Mouse (Mus musculus): ENCODE measurements around the gene Gldc.

Gldc gene

DNA sequence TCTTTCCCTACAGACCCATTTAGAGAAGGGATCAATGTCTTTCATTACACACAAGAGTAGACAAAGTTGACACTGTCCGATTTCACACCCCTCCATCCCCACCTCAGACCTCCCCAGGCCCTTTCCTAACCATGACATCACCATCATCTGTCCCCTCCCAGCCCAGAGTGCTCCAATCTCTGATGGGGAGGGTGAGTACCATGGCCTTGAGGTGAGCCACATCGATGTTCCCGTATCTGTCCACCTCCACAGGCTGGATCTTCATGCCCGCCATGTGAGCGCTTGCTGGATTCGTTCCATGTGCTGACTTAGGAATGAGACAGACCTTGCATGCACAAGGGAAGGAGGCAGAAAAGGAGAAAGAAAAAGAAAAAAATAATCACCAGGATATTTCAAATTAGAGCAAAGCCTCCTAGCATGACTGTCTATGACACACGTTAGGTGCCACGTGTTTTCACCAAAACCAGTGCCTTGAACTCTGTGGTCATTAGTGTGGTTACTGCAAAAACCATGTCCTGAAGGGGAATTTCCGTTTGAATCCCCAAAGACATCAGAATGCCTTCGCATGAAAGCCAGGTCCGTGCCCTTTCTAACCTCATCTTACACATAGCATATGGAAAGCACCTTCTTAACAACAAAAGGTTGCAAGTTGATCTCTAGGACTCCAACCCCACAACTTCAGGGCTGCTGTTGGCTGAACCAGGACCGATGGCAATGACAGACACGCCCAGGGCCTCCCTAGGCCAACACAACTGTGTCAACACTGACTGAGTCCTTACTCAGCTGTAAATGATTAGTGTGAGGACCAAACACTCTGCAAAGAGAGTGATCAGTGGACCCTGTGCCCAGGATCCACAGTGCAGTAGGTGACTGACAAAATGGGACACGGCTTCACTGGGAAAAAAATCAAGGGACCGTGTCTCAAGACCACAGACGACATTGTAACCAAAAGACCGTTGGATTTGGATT lies 56.6 kb downstream of the Gldc start:
- Histone ChIP-seq H3K27me3 (ENCODE audit: insufficient read depth, low read length) (no peaks in the 10 kb centered on the region), H3K36me3 (ENCODE audit: insufficient read depth, low read length) (peaks cover 83% of the 10 kb centered on the region), H3K4me1 (replicated peaks; ENCODE audit: low read depth, low read length) (peaks cover 29% of the 10 kb centered on the region), H3K9me3 (ENCODE audit: low read length) (no peaks in the 10 kb centered on the region), H3K4me3 (replicated peaks; ENCODE audit: low read length) (no peak overlapping the region)
- TF ChIP-seq POU5F1 (IDR thresholded peaks at IDR 0.05; ENCODE audit: borderline replicate concordance, low read length) (no peak), CTCF (conservative IDR thresholded peaks at IDR 0.05; ENCODE audit: low read length) (no peak), NANOG (IDR thresholded peaks at IDR 0.05; ENCODE audit: borderline replicate concordance, low read length) (no peak)

DNA sequence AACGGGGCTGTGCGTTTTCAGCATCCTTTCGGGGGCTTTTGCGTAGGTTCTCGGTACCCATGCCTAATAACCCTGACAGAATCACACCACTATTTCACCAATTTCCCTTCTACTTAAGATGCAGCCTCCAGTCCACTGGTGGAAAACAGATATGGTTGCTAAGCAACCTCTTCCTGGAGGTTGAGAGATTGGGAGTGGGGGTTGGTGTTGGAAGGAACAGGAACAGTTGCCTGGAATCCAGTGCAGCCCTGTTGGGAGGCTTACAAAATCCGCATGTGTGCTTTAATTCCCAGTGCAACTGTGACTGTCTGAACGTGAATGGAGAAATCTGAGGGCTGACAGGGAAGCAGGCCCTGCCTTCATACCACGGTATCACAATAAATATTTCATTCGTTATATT lies 57.5 kb downstream of the Gldc start:
- no peak overlapping the region for H3K4me3 ChIP-seq (replicated peaks; ENCODE audit: low read length)
- H3K36me3 ChIP-seq (ENCODE audit: insufficient read depth, low read length), result peaks cover 85% of the 10 kb centered on the region
- no peaks in the 10 kb centered on the region for H3K9me3 ChIP-seq (ENCODE audit: low read length)
- H3K27me3 ChIP-seq (ENCODE audit: insufficient read depth, low read length), result no peaks in the 10 kb centered on the region
- TF ChIP-seq POU5F1 (IDR thresholded peaks at IDR 0.05; ENCODE audit: borderline replicate concordance, low read length), result no peak
- TF ChIP-seq NANOG (IDR thresholded peaks at IDR 0.05; ENCODE audit: borderline replicate concordance, low read length), result no peak
- TF ChIP-seq CTCF (conservative IDR thresholded peaks at IDR 0.05; ENCODE audit: low read length), result no peak
- H3K4me1 ChIP-seq (replicated peaks; ENCODE audit: low read depth, low read length), result peaks cover 29% of the 10 kb centered on the region

DNA sequence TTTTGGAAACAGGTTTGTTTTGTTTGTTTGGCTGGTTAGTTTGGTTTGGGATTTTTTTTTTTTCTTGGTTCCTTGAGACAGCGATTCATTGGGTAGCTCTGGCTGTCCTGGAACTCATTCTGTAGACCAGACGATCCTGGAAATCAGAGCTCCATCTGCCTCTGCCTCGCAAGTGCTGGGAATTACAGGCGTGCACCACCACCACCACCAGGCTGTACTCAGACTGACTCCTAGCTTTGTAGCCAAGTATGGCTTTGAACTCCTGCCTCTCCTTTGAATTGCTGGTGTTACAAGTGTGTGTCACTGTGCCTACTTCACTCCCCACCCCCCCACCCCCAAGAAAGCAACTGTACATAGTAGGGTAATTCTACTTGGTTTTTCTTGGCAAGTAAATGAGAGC lies 58.0 kb downstream of the Gldc start:
- TF ChIP-seq POU5F1 (IDR thresholded peaks at IDR 0.05; ENCODE audit: borderline replicate concordance, low read length), result no peak
- TF ChIP-seq CTCF (conservative IDR thresholded peaks at IDR 0.05; ENCODE audit: low read length), result no peak
- no peak for TF ChIP-seq NANOG (IDR thresholded peaks at IDR 0.05; ENCODE audit: borderline replicate concordance, low read length)
- Histone ChIP-seq H3K27me3 (ENCODE audit: insufficient read depth, low read length) (no peaks in the 10 kb centered on the region), H3K4me1 (replicated peaks; ENCODE audit: low read depth, low read length) (peaks cover 29% of the 10 kb centered on the region), H3K36me3 (ENCODE audit: insufficient read depth, low read length) (peaks cover 84% of the 10 kb centered on the region), H3K9me3 (ENCODE audit: low read length) (no peaks in the 10 kb centered on the region), H3K4me3 (replicated peaks; ENCODE audit: low read length) (no peak overlapping the region)

DNA sequence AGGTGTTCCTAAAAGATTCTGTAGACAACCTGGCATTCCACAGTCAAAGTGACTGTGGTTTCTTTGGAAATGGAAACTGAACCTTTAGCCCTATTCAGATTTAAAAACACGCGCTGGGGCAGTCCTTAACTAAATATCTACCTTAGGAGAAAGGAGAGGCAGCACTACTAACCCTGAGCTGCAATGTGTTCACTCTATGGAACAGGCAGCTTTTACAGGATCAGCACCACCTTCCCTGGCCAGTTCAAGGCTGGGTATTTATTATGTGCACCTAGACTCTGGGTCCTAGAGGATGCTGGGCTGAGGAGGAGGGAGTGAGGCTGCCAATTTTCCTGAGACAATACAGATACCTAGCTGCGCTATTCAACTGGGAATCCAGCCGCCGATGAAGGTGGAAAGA lies 59.6 kb downstream of the Gldc start:
- TF ChIP-seq CTCF (conservative IDR thresholded peaks at IDR 0.05; ENCODE audit: low read length), result no peak
- TF ChIP-seq NANOG (IDR thresholded peaks at IDR 0.05; ENCODE audit: borderline replicate concordance, low read length), result no peak
- no peak for TF ChIP-seq POU5F1 (IDR thresholded peaks at IDR 0.05; ENCODE audit: borderline replicate concordance, low read length)
- H3K27me3 ChIP-seq (ENCODE audit: insufficient read depth, low read length), result no peaks in the 10 kb centered on the region
- 0 out of 2 replicates have a peak overlapping the region, but pooled peaks have one; percentile 5 for H3K4me3 ChIP-seq (replicated peaks; ENCODE audit: low read length)
- H3K9me3 ChIP-seq (ENCODE audit: low read length), result no peaks in the 10 kb centered on the region
- H3K4me1 ChIP-seq (replicated peaks; ENCODE audit: low read depth, low read length), result peaks cover 40% of the 10 kb centered on the region
- peaks cover 84% of the 10 kb centered on the region for H3K36me3 ChIP-seq (ENCODE audit: insufficient read depth, low read length)

DNA sequence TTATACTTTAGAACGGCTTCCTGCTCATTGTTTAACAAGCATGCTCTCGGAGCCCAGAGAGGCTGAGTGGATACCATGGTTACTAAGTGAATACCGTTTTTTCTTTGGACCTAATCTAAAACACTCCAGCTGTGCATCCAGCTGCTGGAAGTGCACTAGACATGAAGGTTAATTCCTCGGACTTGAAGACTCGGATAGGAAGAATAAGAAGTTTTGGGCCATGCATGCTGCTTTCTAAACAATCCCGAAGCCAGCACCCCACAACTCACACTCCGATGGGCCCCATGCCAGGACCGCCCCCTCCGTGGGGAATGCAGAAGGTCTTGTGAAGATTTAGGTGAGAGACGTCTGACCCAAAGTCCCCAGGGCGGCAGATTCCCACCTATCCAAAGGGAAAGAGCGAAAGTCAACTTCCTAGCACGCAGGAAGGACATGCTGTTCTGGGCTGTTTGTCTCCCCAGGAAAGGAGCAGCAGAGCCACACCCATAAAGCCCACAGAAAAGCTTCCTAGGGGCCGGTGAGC lies 60.2 kb downstream of the Gldc start:
- no peaks in the 10 kb centered on the region for H3K27me3 ChIP-seq (ENCODE audit: insufficient read depth, low read length)
- no peaks in the 10 kb centered on the region for H3K9me3 ChIP-seq (ENCODE audit: low read length)
- TF ChIP-seq CTCF (conservative IDR thresholded peaks at IDR 0.05; ENCODE audit: low read length) (no peak), POU5F1 (IDR thresholded peaks at IDR 0.05; ENCODE audit: borderline replicate concordance, low read length) (no peak), NANOG (IDR thresholded peaks at IDR 0.05; ENCODE audit: borderline replicate concordance, low read length) (no peak)
- peaks cover 40% of the 10 kb centered on the region for H3K4me1 ChIP-seq (replicated peaks; ENCODE audit: low read depth, low read length)
- H3K4me3 ChIP-seq (replicated peaks; ENCODE audit: low read length), result no peak overlapping the region
- H3K36me3 ChIP-seq (ENCODE audit: insufficient read depth, low read length), result peaks cover 85% of the 10 kb centered on the region

DNA sequence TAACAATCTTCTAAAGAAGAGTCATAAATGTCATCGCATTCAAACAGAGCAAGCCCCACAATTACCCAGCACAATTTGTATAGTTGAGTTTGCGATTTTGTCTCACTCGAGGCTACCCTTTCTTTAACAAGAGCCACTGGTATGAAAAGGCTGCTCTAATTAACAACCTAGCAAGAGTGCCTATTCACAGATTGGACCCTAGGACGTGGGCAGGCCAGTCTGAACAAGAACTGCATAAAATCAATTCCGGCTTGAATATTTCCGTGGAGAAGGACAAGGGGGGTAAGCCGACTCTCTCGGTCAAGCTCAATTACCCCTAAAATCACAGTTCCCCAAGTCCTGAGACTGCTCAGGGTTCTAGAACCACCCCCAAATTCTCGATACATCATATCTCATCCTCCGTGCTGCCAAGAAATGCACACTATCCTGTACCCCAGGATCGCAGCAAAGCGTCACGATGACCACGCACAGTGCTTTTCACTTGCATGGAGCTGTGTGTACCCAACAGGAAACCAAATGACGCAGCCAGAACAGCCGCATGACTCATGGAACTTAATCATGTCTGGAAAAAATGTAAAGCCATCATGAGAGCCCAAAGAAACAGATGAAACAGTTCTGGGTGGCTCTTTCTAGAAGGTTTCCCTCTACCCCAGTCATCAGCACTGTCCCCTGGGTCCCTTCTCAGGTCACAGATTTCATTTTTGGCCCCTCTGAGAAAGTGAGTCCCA lies 62.1 kb downstream of the Gldc start:
- Histone ChIP-seq H3K36me3 (ENCODE audit: insufficient read depth, low read length) (peaks cover 85% of the 10 kb centered on the region), H3K4me3 (replicated peaks; ENCODE audit: low read length) (no peak overlapping the region), H3K27me3 (ENCODE audit: insufficient read depth, low read length) (no peaks in the 10 kb centered on the region), H3K4me1 (replicated peaks; ENCODE audit: low read depth, low read length) (peaks cover 34% of the 10 kb centered on the region), H3K9me3 (ENCODE audit: low read length) (no peaks in the 10 kb centered on the region)
- no peak for TF ChIP-seq CTCF (conservative IDR thresholded peaks at IDR 0.05; ENCODE audit: low read length)
- TF ChIP-seq NANOG (IDR thresholded peaks at IDR 0.05; ENCODE audit: borderline replicate concordance, low read length), result no peak
- no peak for TF ChIP-seq POU5F1 (IDR thresholded peaks at IDR 0.05; ENCODE audit: borderline replicate concordance, low read length)

DNA sequence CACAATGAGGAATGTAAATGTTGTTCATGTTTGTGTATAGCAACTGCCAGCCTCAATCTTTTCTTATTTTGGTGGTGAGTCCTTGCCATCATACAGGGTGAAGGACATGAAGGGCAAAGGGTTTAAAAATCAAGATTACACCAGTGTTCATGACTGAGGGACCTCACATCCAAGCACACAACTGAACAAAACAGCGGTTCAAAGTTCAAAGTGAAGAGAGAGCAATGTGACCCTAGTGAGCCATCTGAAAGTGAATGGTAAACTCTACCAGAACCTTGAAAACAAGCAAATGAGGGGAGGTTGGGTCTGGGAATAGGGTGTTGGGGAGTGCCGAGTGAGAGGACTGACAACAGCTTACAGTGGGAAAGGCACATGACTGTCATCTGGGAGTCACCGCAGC lies 63.8 kb downstream of the Gldc start:
- Histone ChIP-seq H3K9me3 (ENCODE audit: low read length) (peaks cover under 1% of the 10 kb centered on the region; the same call in 1 of the 2 replicates), H3K4me1 (replicated peaks; ENCODE audit: low read depth, low read length) (peaks cover 28% of the 10 kb centered on the region)

DNA sequence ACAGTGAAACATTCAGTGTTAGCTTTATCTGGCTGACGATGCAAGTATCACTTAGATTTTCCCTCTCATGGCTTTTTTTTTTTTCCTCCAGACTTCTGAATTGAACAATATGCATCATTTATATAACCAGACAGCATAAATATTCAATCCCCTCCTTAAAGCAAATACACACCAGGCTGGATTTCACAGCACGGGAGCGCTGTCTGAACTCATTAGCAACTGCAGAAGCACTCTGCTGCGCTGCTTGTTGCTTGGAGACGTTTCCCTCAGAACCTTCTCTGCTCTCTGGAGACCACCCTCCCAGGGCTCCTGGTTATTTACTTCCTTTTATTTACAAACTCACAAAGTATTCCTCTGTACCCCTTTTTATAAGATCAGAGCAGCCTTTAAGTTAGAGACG lies 66.1 kb downstream of the Gldc start:
- no peak overlapping the region for H3K4me3 ChIP-seq (replicated peaks; ENCODE audit: low read length)
- peaks cover 5% of the 10 kb centered on the region; the same call in 1 of the 2 replicates for H3K9me3 ChIP-seq (ENCODE audit: low read length)
- TF ChIP-seq NANOG (IDR thresholded peaks at IDR 0.05; ENCODE audit: borderline replicate concordance, low read length) (no peak), CTCF (conservative IDR thresholded peaks at IDR 0.05; ENCODE audit: low read length) (no peak), POU5F1 (IDR thresholded peaks at IDR 0.05; ENCODE audit: borderline replicate concordance, low read length) (no peak)

More for the DNA sequence above, 63.8 kb downstream of the Gldc start:
- H3K36me3 ChIP-seq (ENCODE audit: insufficient read depth, low read length), result peaks cover 85% of the 10 kb centered on the region
- no peak overlapping the region for H3K4me3 ChIP-seq (replicated peaks; ENCODE audit: low read length)
- no peaks in the 10 kb centered on the region for H3K27me3 ChIP-seq (ENCODE audit: insufficient read depth, low read length)
- TF ChIP-seq CTCF (conservative IDR thresholded peaks at IDR 0.05; ENCODE audit: low read length) (no peak), POU5F1 (IDR thresholded peaks at IDR 0.05; ENCODE audit: borderline replicate concordance, low read length) (no peak), NANOG (IDR thresholded peaks at IDR 0.05; ENCODE audit: borderline replicate concordance, low read length) (no peak)

More for the DNA sequence above, 66.1 kb downstream of the Gldc start:
- H3K4me1 ChIP-seq (replicated peaks; ENCODE audit: low read depth, low read length), result peaks cover 11% of the 10 kb centered on the region
- peaks cover 93% of the 10 kb centered on the region for H3K36me3 ChIP-seq (ENCODE audit: insufficient read depth, low read length)
- H3K27me3 ChIP-seq (ENCODE audit: insufficient read depth, low read length), result no peaks in the 10 kb centered on the region

Data from E14TG2a.4 (cell line).